Mouse (Mus musculus): Measurements from ENCODE around the gene Gucy1b1.

Gucy1b1 gene

GRCm38 (mm10) chr3:82030008-82030748 is 44.3 kb downstream of the Gucy1b1 start:
- DNase-seq, result no peak

GRCm38 (mm10) chr3:82029229-82029628 is 45.3 kb downstream of the Gucy1b1 start:
- peak; percentile 12 for DNase-seq

GRCm38 (mm10) chr3:82027286-82027685 is 47.2 kb downstream of the Gucy1b1 start:
- no peak for DNase-seq

- DNase-seq, result no peak
Measured at GRCm38 (mm10) chr3:82023065-82023464, 51.4 kb downstream of the Gucy1b1 start.

- DNase-seq, result no peak
Measured at GRCm38 (mm10) chr3:82022421-82022920, 52.0 kb downstream of the Gucy1b1 start.

- DNase-seq, result no peak
Measured at GRCm38 (mm10) chr3:82014148-82014703, 60.3 kb downstream of the Gucy1b1 start.

GRCm38 (mm10) chr3:82007002-82007401 is 67.5 kb downstream of the Gucy1b1 start:
- no peak for DNase-seq

- no peak for DNase-seq
Measured at GRCm38 (mm10) chr3:81995988-81996387, 78.5 kb downstream of the Gucy1b1 start.

GRCm38 (mm10) chr3:81995371-81995770 is 79.1 kb downstream of the Gucy1b1 start:
- DNase-seq, result no peak

- DNase-seq, result no peak
Measured at GRCm38 (mm10) chr3:81990531-81990930, 84.0 kb downstream of the Gucy1b1 start.

- no peak for DNase-seq
Measured at GRCm38 (mm10) chr3:81989692-81990141, 84.8 kb downstream of the Gucy1b1 start.

- DNase-seq, result no peak
Measured at GRCm38 (mm10) chr3:81987628-81988027, 86.9 kb downstream of the Gucy1b1 start.

GRCm38 (mm10) chr3:81986103-81986502 is 88.4 kb downstream of the Gucy1b1 start:
- no peak for DNase-seq

- no peak for DNase-seq
Measured at GRCm38 (mm10) chr3:81985100-81985499, 89.4 kb downstream of the Gucy1b1 start.

- DNase-seq, result no peak
Measured at GRCm38 (mm10) chr3:81983120-81983895, 91.2 kb downstream of the Gucy1b1 start.
